Mouse (Mus musculus): ENCODE measurements at regions not wholly inside any gene's neighbourhood (a gene's known extent, or its start where the extent isn't known, plus 50 kb on each side); places are given as distances from the start of the nearest gene placed in this dataset.

GRCm38 (mm10) chr7:111420698-111421097 lies 337.9 kb upstream of the Eif4g2 start:
- in situ Hi-C loops (cut with MboI, MseI) = no loop called here

GRCm38 (mm10) chr7:111417735-111418134 lies 334.9 kb upstream of the Eif4g2 start:
- in situ Hi-C loops (cut with MboI, MseI) = no loop called here

- in situ Hi-C loops (cut with MboI, MseI) = no loop called here
These were observed 333.2 kb upstream of the Eif4g2 start for GRCm38 (mm10) chr7:111416061-111416460.

- in situ Hi-C loops (cut with MboI, MseI) = no loop called here
These were observed 330.9 kb upstream of the Eif4g2 start for GRCm38 (mm10) chr7:111413745-111414144.

- in situ Hi-C loops (cut with MboI, MseI) = no loop called here
These were observed 330.1 kb upstream of the Eif4g2 start for GRCm38 (mm10) chr7:111412957-111413356.

- in situ Hi-C loops (cut with MboI, MseI) = no loop called here
These were observed 328.6 kb upstream of the Eif4g2 start for GRCm38 (mm10) chr7:111411386-111411960.

- in situ Hi-C loops (cut with MboI, MseI) = no loop called here
These were observed 313.1 kb upstream of the Eif4g2 start for GRCm38 (mm10) chr7:111395972-111396371.

- in situ Hi-C loops (cut with MboI, MseI) = no loop called here
These were observed 312.3 kb upstream of the Eif4g2 start for GRCm38 (mm10) chr7:111395111-111395510.

GRCm38 (mm10) chr7:111393846-111394245 lies 311.0 kb upstream of the Eif4g2 start:
- in situ Hi-C loops (cut with MboI, MseI) = no loop called here

GRCm38 (mm10) chr7:111389690-111390089 lies 306.9 kb upstream of the Eif4g2 start:
- in situ Hi-C loops (cut with MboI, MseI) = no loop called here

- in situ Hi-C loops (cut with MboI, MseI) = no loop called here
These were observed 291.7 kb upstream of the Eif4g2 start for GRCm38 (mm10) chr7:111374534-111374933.

- in situ Hi-C loops (cut with MboI, MseI) = no loop called here
These were observed 290.7 kb upstream of the Eif4g2 start for GRCm38 (mm10) chr7:111373380-111374173.

- in situ Hi-C loops (cut with MboI, MseI) = no loop called here
These were observed 287.6 kb upstream of the Eif4g2 start for GRCm38 (mm10) chr7:111370421-111370887.

- in situ Hi-C loops (cut with MboI, MseI) = no loop called here
These were observed 285.6 kb upstream of the Eif4g2 start for GRCm38 (mm10) chr7:111368296-111369004.

- in situ Hi-C loops (cut with MboI, MseI) = no loop called here
These were observed 284.3 kb upstream of the Eif4g2 start for GRCm38 (mm10) chr7:111366951-111367653.

- in situ Hi-C loops (cut with MboI, MseI) = no loop called here
These were observed 282.6 kb upstream of the Eif4g2 start for GRCm38 (mm10) chr7:111365384-111365783.

- in situ Hi-C loops (cut with MboI, MseI) = no loop called here
These were observed 280.4 kb upstream of the Eif4g2 start for GRCm38 (mm10) chr7:111363206-111363605.

GRCm38 (mm10) chr7:111362646-111363045 lies 279.8 kb upstream of the Eif4g2 start:
- in situ Hi-C loops (cut with MboI, MseI) = no loop called here

- in situ Hi-C loops (cut with MboI, MseI) = no loop called here
These were observed 272.3 kb upstream of the Eif4g2 start for GRCm38 (mm10) chr7:111355088-111355656.

- in situ Hi-C loops (cut with MboI, MseI) = no loop called here
These were observed 271.2 kb upstream of the Eif4g2 start for GRCm38 (mm10) chr7:111354066-111354465.

- in situ Hi-C loops (cut with MboI, MseI) = no loop called here
These were observed 269.3 kb upstream of the Eif4g2 start for GRCm38 (mm10) chr7:111352176-111352575.

GRCm38 (mm10) chr7:111345117-111345516 lies 262.3 kb upstream of the Eif4g2 start:
- in situ Hi-C loops (cut with MboI, MseI) = no loop called here
